Mouse (Mus musculus) kidney, postnatal 0 days (tissue): ENCODE data around the gene Pbx1. TPM values are rescaled to one million over a fixed set of nuclear protein-coding genes. Genes with fewer than 3 reads are reported as not detected.
A peak's percentile ranks its signal among the peaks of the same experiment; 100 is the strongest.

ENCODE experiments used
- ATAC-seq: fragments of 200-750 bp; cut with Nextera tagmentation; replicated peaks from 2 replicates; pipeline ENCODE4 v1.8.0; 2017; ENCODE audit warnings: low read depth, moderate number of reproducible peaks, moderate TSS enrichment, moderate library complexity; ENCODE audit not compliant: low FRiP score
- DNase-seq: peaks from one replicate; pipeline ENCODE4 v3.0.0-alpha.2; 2016; ENCODE audit warnings: low spot score
- H3K27ac ChIP-seq: fragments of 300-500 bp; sonication (generic); 2 replicates; pipeline ENCODE4 v1.5.1; 2014; ENCODE audit warnings: mild to moderate bottlenecking
- H3K27me3 ChIP-seq: fragments of 300-500 bp; sonication (generic); 2 replicates; pipeline ENCODE4 v1.6.1; 2014; ENCODE audit warnings: low read length, mixed read lengths; ENCODE audit not compliant: insufficient read depth
- H3K36me3 ChIP-seq: fragments of 300-500 bp; sonication (generic); 2 replicates; pipeline ENCODE4 v1.6.1; 2014; ENCODE audit warnings: low read length, mixed read lengths; ENCODE audit not compliant: insufficient read depth
- H3K4me1 ChIP-seq: fragments of 300-500 bp; sonication (generic); replicated peaks from 2 replicates; pipeline ENCODE4 v1.6.1; 2014; ENCODE audit warnings: antibody characterized with exemption, low read length, mixed read lengths; ENCODE audit not compliant: insufficient read depth
- H3K4me2 ChIP-seq: fragments of 300-500 bp; sonication (generic); 2 replicates; pipeline ENCODE4 v1.6.1; 2014; ENCODE audit warnings: mild to moderate bottlenecking, low read length, moderate library complexity, mixed read lengths
- H3K4me3 ChIP-seq: fragments of 300-500 bp; sonication (generic); replicated peaks from 2 replicates; pipeline ENCODE4 v1.5.1; 2014; ENCODE audit warnings: low read depth, low read length
- H3K9ac ChIP-seq: fragments of 300-500 bp; sonication (generic); 2 replicates; pipeline ENCODE4 v1.6.1; 2014; ENCODE audit warnings: low read depth, low read length
- H3K9me3 ChIP-seq: fragments of 300-500 bp; sonication (generic); replicated peaks from 2 replicates; pipeline ENCODE4 v1.6.1; 2016; ENCODE audit warnings: low read length, inconsistent platforms, mixed read lengths
- CTCF ChIP-seq: IDR thresholded peaks from 2 replicates; pipeline ENCODE4 v1.5.1; 2016; ENCODE audit warnings: antibody characterized with exemption, low read depth, mild to moderate bottlenecking, moderate library complexity
- WGBS: fragments of 180-500 bp; shearing (Covaris S2); extraction: QIAGEN DNeasy Blood & Tissue Kit; methylation state at CpG from one replicate; pipeline ENCODE4 v1.1.7; 2014; 5-methylcytosine and 5-hydroxymethylcytosine counted together
- polyA plus RNA-seq: library from polyadenylated mRNA; unstranded; fragments of >200 nt; fragmentation: Nextera tagmentation; extraction: Ambion mirVana; gene quantifications from 2 replicates; pipeline ENCODE4 v1.2.1, GENCODE M21; 2015

Pbx1 gene
- polyA plus RNA-seq, 1 experiment from 2014 or later: 55.7 TPM

GRCm38 (mm10) chr1:168200570-168201156 is 231.4 kb downstream of the Pbx1 start:
- Histone ChIP-seq H3K4me1 (no peaks in the 10 kb centered on the region), H3K4me2 (no peak overlapping the region), H3K9me3 (no peaks in the 10 kb centered on the region), H3K36me3 (peaks cover 30% of the 10 kb centered on the region), H3K9ac (no peak overlapping the region), H3K27ac (no peak overlapping the region), H3K27me3 (no peaks in the 10 kb centered on the region), H3K4me3 (no peak overlapping the region)
- 91% methylated on average over 13 of the region's 13 CpGs for WGBS
- DNase-seq (no peak), ATAC-seq (no peak)
- no peak for TF ChIP-seq CTCF

GRCm38 (mm10) chr1:168198276-168198675 is 233.8 kb downstream of the Pbx1 start:
- no peak for ATAC-seq
- no peaks in the 10 kb centered on the region for H3K9me3 ChIP-seq
- H3K36me3 ChIP-seq: peaks cover 47% of the 10 kb centered on the region
- H3K9ac ChIP-seq: no peak overlapping the region
- no peak for DNase-seq
- H3K4me2 ChIP-seq: no peak overlapping the region
- no peak overlapping the region for H3K27ac ChIP-seq
- no peak overlapping the region for H3K4me3 ChIP-seq
- H3K27me3 ChIP-seq: no peaks in the 10 kb centered on the region
- no peak for TF ChIP-seq CTCF
- no peaks in the 10 kb centered on the region for H3K4me1 ChIP-seq
- WGBS: 89% methylated on average over 5 of the region's 5 CpGs

DNA sequence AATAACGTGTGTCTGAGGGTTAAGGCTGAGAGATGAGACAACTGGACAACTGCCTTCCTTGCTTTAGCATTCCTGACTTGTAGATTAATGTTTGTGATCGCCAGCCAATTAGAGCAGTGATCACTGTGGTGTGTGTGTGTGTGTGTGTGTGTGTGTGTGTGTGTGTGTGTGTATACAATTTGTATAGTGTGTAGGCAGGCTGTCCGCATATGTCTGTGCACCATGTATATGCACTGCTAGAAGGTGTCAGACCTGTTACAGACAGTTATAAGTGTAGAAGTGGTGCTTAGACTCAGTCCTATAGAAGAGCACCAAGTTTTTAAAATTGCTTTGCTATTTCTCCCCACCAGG is 234.2 kb downstream of the Pbx1 start:
- Histone ChIP-seq H3K9ac (no peak overlapping the region), H3K27me3 (no peaks in the 10 kb centered on the region), H3K27ac (no peak overlapping the region), H3K4me1 (no peaks in the 10 kb centered on the region), H3K9me3 (no peaks in the 10 kb centered on the region), H3K36me3 (peaks cover 46% of the 10 kb centered on the region), H3K4me3 (no peak overlapping the region), H3K4me2 (no peak overlapping the region)
- ATAC-seq (no peak), DNase-seq (no peak)
- no peak for TF ChIP-seq CTCF
- 79% methylated on average over 3 of the region's 3 CpGs for WGBS

- Histone ChIP-seq H3K9ac (no peak overlapping the region), H3K27ac (no peak overlapping the region), H3K4me1 (no peaks in the 10 kb centered on the region), H3K4me2 (no peak overlapping the region), H3K27me3 (no peaks in the 10 kb centered on the region), H3K36me3 (peaks cover 46% of the 10 kb centered on the region), H3K9me3 (no peaks in the 10 kb centered on the region), H3K4me3 (no peak overlapping the region)
- 78% methylated on average over 6 of the region's 6 CpGs for WGBS
- no peak for TF ChIP-seq CTCF
- DNase-seq (peak; percentile 23), ATAC-seq (no peak)
Measured at GRCm38 (mm10) chr1:168197195-168197907, 234.7 kb downstream of the Pbx1 start.

GRCm38 (mm10) chr1:168193364-168193763 is 238.7 kb downstream of the Pbx1 start:
- TF ChIP-seq CTCF: no peak
- Histone ChIP-seq H3K27me3 (no peaks in the 10 kb centered on the region), H3K4me2 (no peak overlapping the region), H3K36me3 (peaks cover 30% of the 10 kb centered on the region; the same call in 1 of the 2 replicates), H3K4me1 (no peaks in the 10 kb centered on the region), H3K9ac (no peak overlapping the region), H3K4me3 (no peak overlapping the region), H3K27ac (no peak overlapping the region), H3K9me3 (no peaks in the 10 kb centered on the region)
- WGBS: 79% methylated on average over 7 of the region's 7 CpGs
- ATAC-seq: no peak
- DNase-seq: no peak

DNA sequence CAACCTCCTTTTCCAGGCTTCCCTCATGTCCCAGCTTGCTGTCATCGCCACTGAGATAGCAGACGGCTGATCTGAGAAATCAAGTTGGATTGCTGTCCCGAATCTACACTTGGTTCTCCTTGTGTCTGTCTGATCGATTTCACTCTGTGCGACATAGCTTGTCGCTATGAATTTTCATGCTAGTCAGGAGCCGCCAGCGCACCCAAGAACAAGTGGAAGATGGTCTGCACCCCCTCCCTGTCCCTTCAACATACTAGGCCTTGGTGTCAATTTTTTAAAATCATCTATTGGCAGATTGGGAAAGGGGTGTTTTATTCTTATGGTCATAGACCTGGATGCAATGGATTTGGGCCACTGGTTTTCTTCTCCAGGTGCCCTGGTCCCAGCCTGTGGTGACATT is 249.3 kb downstream of the Pbx1 start:
- no peak for DNase-seq
- no peaks in the 10 kb centered on the region for H3K4me1 ChIP-seq
- H3K9me3 ChIP-seq: no peaks in the 10 kb centered on the region
- no peak for ATAC-seq
- no peaks in the 10 kb centered on the region for H3K27me3 ChIP-seq
- no peak overlapping the region for H3K4me3 ChIP-seq
- no peak overlapping the region for H3K27ac ChIP-seq
- no peak overlapping the region for H3K9ac ChIP-seq
- no peak overlapping the region for H3K4me2 ChIP-seq
- WGBS: 96% methylated on average over 8 of the region's 8 CpGs
- H3K36me3 ChIP-seq: peaks cover 25% of the 10 kb centered on the region
- no peak for TF ChIP-seq CTCF
